Mouse (Mus musculus) embryonic facial prominence, embryonic 14.5 days (tissue): ENCODE data around the gene Elmod3. TPM values are rescaled to one million over a fixed set of nuclear protein-coding genes. Genes with fewer than 3 reads are reported as not detected.

Experiments
- ATAC-seq: fragments of 200-750 bp; cut with Nextera tagmentation; 2 replicates; pipeline ENCODE4 v1.8.0; 2017; ENCODE audit warnings: low read depth, moderate number of reproducible peaks, moderate TSS enrichment
- DNase-seq: peaks from one replicate; pipeline ENCODE4 v3.0.0-alpha.2; 2015; ENCODE audit warnings: low spot score
- H3K27ac ChIP-seq: fragments of 300-500 bp; sonication (generic); replicated peaks from 2 replicates; pipeline ENCODE4 v1.5.1; 2014; ENCODE audit warnings: low read depth, mild to moderate bottlenecking, low read length, moderate library complexity
- H3K27me3 ChIP-seq: fragments of 300-500 bp; sonication (generic); replicated peaks from 2 replicates; pipeline ENCODE4 v1.6.1; 2014; ENCODE audit warnings: low read length; ENCODE audit not compliant: control insufficient read depth, insufficient read depth
- H3K36me3 ChIP-seq: fragments of 300-500 bp; sonication (generic); 2 replicates; pipeline ENCODE4 v1.6.1; 2014; ENCODE audit warnings: low read length, mixed read lengths; ENCODE audit not compliant: control insufficient read depth, insufficient read depth
- H3K4me1 ChIP-seq: fragments of 300-500 bp; sonication (generic); 2 replicates; pipeline ENCODE4 v1.6.1; 2014; ENCODE audit warnings: antibody characterized with exemption, low read length; ENCODE audit not compliant: control insufficient read depth, insufficient read depth
- H3K4me2 ChIP-seq: fragments of 300-500 bp; sonication (generic); 2 replicates; pipeline ENCODE4 v1.6.1; 2014; ENCODE audit warnings: low read depth, mild to moderate bottlenecking, low read length, moderate library complexity, mixed read lengths
- H3K4me3 ChIP-seq: fragments of 300-500 bp; sonication (generic); 2 replicates; pipeline ENCODE4 v1.5.1; 2014; ENCODE audit warnings: low read depth, mild to moderate bottlenecking, low read length
- H3K9ac ChIP-seq: fragments of 300-500 bp; sonication (generic); 2 replicates; pipeline ENCODE4 v1.6.1; 2014; ENCODE audit warnings: low read depth, mild to moderate bottlenecking, low read length, moderate library complexity, mixed read lengths
- H3K9me3 ChIP-seq: fragments of 300-500 bp; sonication (generic); 2 replicates; pipeline ENCODE4 v1.6.1; 2016; ENCODE audit warnings: low read length; ENCODE audit not compliant: control insufficient read depth
- WGBS: fragments of 180-500 bp; shearing (Covaris S2); extraction: QIAGEN DNeasy Blood & Tissue Kit; methylation state at CpG from one replicate; pipeline ENCODE4 v1.1.7; 2014; 5-methylcytosine and 5-hydroxymethylcytosine counted together
- polyA plus RNA-seq: library from polyadenylated mRNA; unstranded; fragments of >200 nt; fragmentation: Nextera tagmentation; extraction: Ambion mirVana; gene quantifications from 2 replicates; pipeline ENCODE4 v1.2.1, GENCODE M21; 2014

Gene Elmod3
- polyA plus RNA-seq, 1 experiment from 2014 or later, result 18.7 TPM

DNA sequence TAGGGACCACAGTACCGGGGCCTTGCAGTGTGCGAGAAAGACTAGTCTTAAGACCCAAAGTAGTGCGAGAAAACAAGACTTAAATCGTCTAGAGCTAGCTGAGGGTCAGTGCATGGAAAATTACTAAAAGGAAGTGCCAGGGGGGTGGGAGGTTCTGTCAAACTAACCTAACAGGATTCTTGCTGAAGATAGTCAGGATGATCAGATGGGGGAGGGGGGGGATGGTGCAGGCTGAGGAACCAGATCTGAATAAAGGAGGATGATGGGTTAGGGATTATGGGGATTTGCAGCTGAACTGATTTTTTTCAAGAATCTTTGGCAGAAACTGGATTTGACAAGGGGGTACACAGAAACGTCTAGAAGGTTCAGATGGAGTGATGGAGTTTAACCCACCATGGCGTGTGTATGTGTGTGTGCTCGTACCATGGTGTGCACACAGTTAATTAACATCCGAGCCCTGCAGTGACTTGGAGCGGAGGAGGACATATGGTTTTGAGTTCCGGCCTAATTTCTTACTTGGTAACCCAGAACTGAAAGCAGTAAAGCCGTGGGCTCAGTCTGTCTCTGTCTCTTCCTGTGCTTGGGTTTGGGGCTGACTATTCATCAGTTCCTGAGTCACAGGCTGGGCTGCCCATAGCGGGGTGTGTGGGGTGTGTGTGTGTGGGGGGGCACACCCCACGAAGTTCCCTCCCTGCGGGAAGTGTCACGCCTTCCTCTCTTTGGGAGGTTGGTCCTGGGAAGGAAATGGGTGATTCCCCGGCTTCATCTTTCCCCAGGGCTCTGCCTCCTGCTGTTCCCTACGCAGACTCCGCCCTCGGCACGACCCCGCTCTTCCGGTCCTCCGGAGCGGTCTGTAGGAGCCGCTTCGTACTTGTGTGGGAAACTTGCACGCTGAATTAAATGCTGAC is 45.8 kb downstream of the Elmod3 start:
- Histone ChIP-seq H3K4me2 (peak overlapping the region; percentile 66), H3K27ac (peak overlapping the region; percentile 86), H3K9me3 (no peaks in the 10 kb centered on the region), H3K27me3 (no peaks in the 10 kb centered on the region), H3K36me3 (no peaks in the 10 kb centered on the region), H3K9ac (peak overlapping the region; percentile 54), H3K4me3 (peak overlapping the region; percentile 40), H3K4me1 (peaks cover 29% of the 10 kb centered on the region)
- DNase-seq, result peak; percentile 95
- peak; percentile 92 for ATAC-seq
- WGBS, result 7% methylated on average over 24 of the region's 27 CpGs

GRCm38 (mm10) chr6:72550503-72551100 is 47.6 kb downstream of the Elmod3 start:
- Histone ChIP-seq H3K4me3 (no peak overlapping the region), H3K4me1 (peaks cover 29% of the 10 kb centered on the region), H3K9me3 (no peaks in the 10 kb centered on the region), H3K9ac (no peak overlapping the region), H3K4me2 (no peak overlapping the region), H3K27ac (no peak overlapping the region), H3K36me3 (no peaks in the 10 kb centered on the region), H3K27me3 (no peaks in the 10 kb centered on the region)
- DNase-seq (no peak), ATAC-seq (no peak)
- WGBS, result 75% methylated on average over 10 of the region's 10 CpGs

DNA sequence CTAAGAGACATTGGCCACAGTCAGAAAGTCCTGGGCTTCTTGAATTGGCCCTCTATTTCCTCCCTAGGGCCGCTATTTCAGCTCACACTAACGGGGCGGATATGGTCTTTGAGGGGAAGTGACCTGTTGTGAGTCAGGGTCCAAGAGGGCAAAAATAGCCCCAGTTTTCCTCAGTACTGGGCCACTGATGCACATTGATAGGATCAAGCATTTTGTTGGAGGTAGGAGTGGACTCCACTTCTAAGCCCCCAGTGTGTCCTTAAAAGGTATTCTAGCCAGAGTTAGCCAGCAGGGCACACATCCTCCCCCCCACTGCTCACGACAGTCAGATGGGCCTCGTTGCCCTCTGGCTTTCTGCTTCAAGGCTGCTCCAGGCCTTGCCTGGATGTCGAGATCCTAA is 48.2 kb downstream of the Elmod3 start:
- Histone ChIP-seq H3K9me3 (no peaks in the 10 kb centered on the region), H3K9ac (no peak overlapping the region), H3K27ac (no peak overlapping the region), H3K4me1 (peaks cover 29% of the 10 kb centered on the region), H3K36me3 (no peaks in the 10 kb centered on the region), H3K4me3 (no peak overlapping the region), H3K4me2 (0 out of 2 replicates have a peak overlapping the region, but pooled peaks have one; percentile 16), H3K27me3 (no peaks in the 10 kb centered on the region)
- no peak for DNase-seq
- no peak for ATAC-seq
- WGBS, result 41% methylated on average over 6 of the region's 6 CpGs

GRCm38 (mm10) chr6:72549041-72549580 is 49.1 kb downstream of the Elmod3 start:
- 50% methylated on average over 9 of the region's 9 CpGs for WGBS
- DNase-seq, result peak; percentile 54
- peak; percentile 12; the same call in 1 of the 2 replicates for ATAC-seq
- no peak overlapping the region for H3K4me3 ChIP-seq
- no peaks in the 10 kb centered on the region for H3K27me3 ChIP-seq
- H3K4me1 ChIP-seq, result peaks cover 29% of the 10 kb centered on the region
- H3K9ac ChIP-seq, result no peak overlapping the region; the same call in 1 of the 2 replicates
- no peaks in the 10 kb centered on the region for H3K9me3 ChIP-seq
- peak overlapping the region; percentile 16; the same call in 1 of the 2 replicates for H3K4me2 ChIP-seq
- H3K36me3 ChIP-seq, result no peaks in the 10 kb centered on the region
- H3K27ac ChIP-seq, result peak overlapping the region; percentile 4; the same call in 1 of the 2 replicates

- H3K4me3 ChIP-seq, result no peak overlapping the region
- H3K4me2 ChIP-seq, result no peak overlapping the region
- ATAC-seq (no peak), DNase-seq (no peak)
- 96% methylated on average over 3 of the region's 3 CpGs for WGBS
- no peaks in the 10 kb centered on the region for H3K9me3 ChIP-seq
- no peak overlapping the region for H3K9ac ChIP-seq
- H3K27me3 ChIP-seq, result no peaks in the 10 kb centered on the region
- H3K36me3 ChIP-seq, result no peaks in the 10 kb centered on the region
- H3K4me1 ChIP-seq, result peaks cover 21% of the 10 kb centered on the region; the same call in 1 of the 2 replicates
- no peak overlapping the region for H3K27ac ChIP-seq
Observed at GRCm38 (mm10) chr6:72547862-72548261, 50.4 kb downstream of the Elmod3 start.

DNA sequence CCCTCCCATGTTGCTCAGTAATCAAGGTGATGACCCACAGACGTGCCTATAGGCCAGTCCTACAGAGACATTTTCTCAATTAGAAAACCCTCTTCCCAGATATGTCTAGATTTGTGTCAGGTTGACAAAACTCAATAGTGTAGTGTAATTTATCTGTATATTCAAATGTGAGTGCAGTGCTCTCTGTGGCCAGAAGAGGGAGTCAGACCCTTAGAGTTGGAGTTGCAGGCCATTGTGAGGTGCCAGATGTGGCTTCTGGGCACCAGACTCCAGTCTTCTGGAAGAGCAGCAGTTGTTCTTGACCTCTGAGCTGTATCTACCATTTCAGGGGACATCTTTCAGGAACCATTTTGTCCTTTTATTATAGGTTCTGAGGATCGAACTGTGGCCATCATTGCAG is 51.1 kb downstream of the Elmod3 start:
- Histone ChIP-seq H3K36me3 (no peaks in the 10 kb centered on the region), H3K4me3 (no peak overlapping the region), H3K9ac (no peak overlapping the region), H3K27ac (no peak overlapping the region), H3K4me1 (peaks cover 13% of the 10 kb centered on the region; the same call in 1 of the 2 replicates), H3K27me3 (no peaks in the 10 kb centered on the region), H3K4me2 (no peak overlapping the region), H3K9me3 (no peaks in the 10 kb centered on the region)
- ATAC-seq (no peak), DNase-seq (no peak)
- WGBS, result 88% methylated on average over 2 of the region's 2 CpGs

GRCm38 (mm10) chr6:72545377-72545776 is 52.8 kb downstream of the Elmod3 start:
- no peaks in the 10 kb centered on the region for H3K36me3 ChIP-seq
- no peak overlapping the region for H3K4me3 ChIP-seq
- H3K9ac ChIP-seq, result no peak overlapping the region
- peaks cover 4% of the 10 kb centered on the region; the same call in 1 of the 2 replicates for H3K4me1 ChIP-seq
- no peaks in the 10 kb centered on the region for H3K9me3 ChIP-seq
- H3K27ac ChIP-seq, result no peak overlapping the region
- DNase-seq (no peak), ATAC-seq (no peak)
- WGBS, result 49% methylated on average over 7 of the region's 7 CpGs
- H3K4me2 ChIP-seq, result no peak overlapping the region
- no peaks in the 10 kb centered on the region for H3K27me3 ChIP-seq

- H3K4me3 ChIP-seq, result peak within 1 kb of the TSS; percentile 31
- WGBS, result 7% methylated on average over 23 of the region's 23 CpGs
- ATAC-seq (peak; percentile 51; the same call in 1 of the 2 replicates), DNase-seq (peak; percentile 74)
- no peaks in the 10 kb centered on the region for H3K9me3 ChIP-seq
- H3K27ac ChIP-seq, result peak within 1 kb of the TSS; percentile 52; the same call in 1 of the 2 replicates
- no peaks in the 10 kb centered on the region for H3K27me3 ChIP-seq
- H3K36me3 ChIP-seq, result no peaks in the 10 kb centered on the region
- H3K9ac ChIP-seq, result peak within 1 kb of the TSS; percentile 58
- peak within 1 kb of the TSS; percentile 52 for H3K4me2 ChIP-seq
- no peaks in the 10 kb centered on the region for H3K4me1 ChIP-seq
Observed at GRCm38 (mm10) chr6:72544283-72544987, 53.8 kb downstream of the Elmod3 start, which contains the start of gene Capg. Gene Capg (plus strand): TSS chr6:72544391.
